Mouse (Mus musculus) CH12.LX (cell line): ENCODE data around the gene Bicc1. TPM values are rescaled to one million over a fixed set of nuclear protein-coding genes. Genes with fewer than 3 reads are reported as not detected.

Experiments used
- DNase-seq: peaks from one replicate; pipeline ENCODE4 v3.0.0-alpha.2; 2013; ENCODE audit errors: extremely low read depth
- H3K27ac ChIP-seq: 2 replicates; pipeline ENCODE4 v1.5.1; 2012; ENCODE audit warnings: low read depth, mild to moderate bottlenecking, control low read depth, moderate library complexity; ENCODE audit not compliant: insufficient read depth
- H3K27me3 ChIP-seq: replicated peaks from 2 replicates; pipeline ENCODE3; 2012; ENCODE audit warnings: inconsistent platforms
- H3K36me3 ChIP-seq, 2 experiments: replicated peaks in 1 of 2; 2 replicates each; pipeline versions ENCODE3 to v1.6.1; 2012; ENCODE audit warnings: inconsistent platforms in 1 of 2, low read length in 1 of 2, mild to moderate bottlenecking in 1 of 2, mixed read lengths in 1 of 2, moderate library complexity in 1 of 2; ENCODE audit not compliant: control insufficient read depth in 1 of 2, insufficient read depth in 1 of 2
- H3K4me1 ChIP-seq, 2 experiments: 2 replicates each; pipeline ENCODE4 v1.6.1; 2012; ENCODE audit warnings: inconsistent platforms in 1 of 2, moderate library complexity in 1 of 2; ENCODE audit not compliant: insufficient read depth in 2 of 2, control insufficient read depth in 1 of 2
- H3K4me2 ChIP-seq: 2 replicates; pipeline ENCODE4 v1.6.1; 2012; ENCODE audit warnings: low read depth, mild to moderate bottlenecking, control low read depth; ENCODE audit not compliant: poor library complexity, insufficient read depth, severe bottlenecking
- H3K4me3 ChIP-seq, 3 experiments: fragments of 150-350 bp in 1 of 3; sonication (generic) in 1 of 3; replicated peaks in 1 of 3; 2 replicates each; pipeline versions ENCODE3 to v1.5.1; 2011 to 2012; ENCODE audit warnings: low read depth in 2 of 3, low read length in 2 of 3, mild to moderate bottlenecking in 2 of 3, moderate library complexity in 2 of 3, control low read depth in 1 of 3, improper control_type of control experiment in 1 of 3, inconsistent platforms in 1 of 3, mixed read lengths in 1 of 3; ENCODE audit not compliant: poor library complexity in 1 of 3
- H3K79me2 ChIP-seq: replicated peaks from 2 replicates; pipeline ENCODE4 v1.6.1; 2012; ENCODE audit warnings: mild to moderate bottlenecking, moderate library complexity; ENCODE audit not compliant: control insufficient read depth, poor library complexity, insufficient read depth, severe bottlenecking; ENCODE audit errors: extremely low read depth
- H3K9ac ChIP-seq: 2 replicates; pipeline ENCODE4 v1.6.1; 2012; ENCODE audit warnings: low read depth, mild to moderate bottlenecking, control low read depth, moderate library complexity; ENCODE audit not compliant: insufficient read depth
- H3K9me3 ChIP-seq: replicated peaks from 2 replicates; pipeline ENCODE3; 2012; ENCODE audit warnings: low read length, inconsistent platforms, mixed read lengths
- BHLHE40 ChIP-seq: IDR thresholded peaks from 2 replicates; pipeline ENCODE4 v1.6.1; 2011; ENCODE audit warnings: mild to moderate bottlenecking, low read depth, low read length, improper control_type of control experiment
- CHD1 ChIP-seq: IDR thresholded peaks from 2 replicates; pipeline ENCODE4 v1.6.1; 2012; ENCODE audit warnings: low read depth, low read length, improper control_type of control experiment, inconsistent platforms
- CHD2 ChIP-seq: IDR thresholded peaks from 2 replicates; pipeline ENCODE4 v1.6.1; 2011; ENCODE audit warnings: low read length, improper control_type of control experiment
- CTCF ChIP-seq, 2 experiments: IDR thresholded peaks in 1 of 2; conservative IDR thresholded peaks in 1 of 2; 2 replicates each; pipeline ENCODE4 v1.5.1; 2011 to 2012; ENCODE audit warnings: low read depth in 2 of 2, low read length in 2 of 2, improper control_type of control experiment in 1 of 2, inconsistent platforms in 1 of 2, mild to moderate bottlenecking in 1 of 2, moderate library complexity in 1 of 2
- E2F4 ChIP-seq: IDR thresholded peaks from 2 replicates; pipeline ENCODE4 v1.6.1; 2011; ENCODE audit warnings: low read depth, low read length, improper control_type of control experiment; ENCODE audit not compliant: insufficient replicate concordance
- ELF1 ChIP-seq: IDR thresholded peaks from 2 replicates; pipeline ENCODE4 v1.6.1; 2014; ENCODE audit warnings: low read depth, mild to moderate bottlenecking, inconsistent platforms, low read length, improper control_type of control experiment
- EP300 ChIP-seq: IDR thresholded peaks from 2 replicates; pipeline ENCODE4 v1.6.1; 2011; ENCODE audit warnings: low read length, improper control_type of control experiment
- JUND ChIP-seq: conservative IDR thresholded peaks from 2 replicates; pipeline ENCODE4 v1.6.1; 2011; ENCODE audit warnings: low read depth, low read length, improper control_type of control experiment
- KAT2A ChIP-seq: IDR thresholded peaks from 2 replicates; pipeline ENCODE4 v1.6.1; 2012; ENCODE audit warnings: low read length, improper control_type of control experiment, inconsistent platforms; ENCODE audit not compliant: insufficient replicate concordance
- MAFK ChIP-seq: IDR thresholded peaks from 2 replicates; pipeline ENCODE4 v1.6.1; 2011; ENCODE audit warnings: low read length, improper control_type of control experiment; ENCODE audit not compliant: insufficient replicate concordance
- MXI1 ChIP-seq: IDR thresholded peaks from 2 replicates; pipeline ENCODE4 v1.6.1; 2011; ENCODE audit warnings: mild to moderate bottlenecking, low read depth, low read length, improper control_type of control experiment
- NELFE ChIP-seq: IDR thresholded peaks from 2 replicates; pipeline ENCODE4 v1.6.1; 2011; ENCODE audit warnings: low read depth, low read length, improper control_type of control experiment
- PAX5 ChIP-seq: IDR thresholded peaks from 2 replicates; pipeline ENCODE4 v1.6.1; 2012; ENCODE audit warnings: low read length, inconsistent platforms, mixed read lengths
- SMC3 ChIP-seq: IDR thresholded peaks from 2 replicates; pipeline ENCODE4 v1.6.1; 2011; ENCODE audit warnings: low read depth, low read length, improper control_type of control experiment
- TBP ChIP-seq: conservative IDR thresholded peaks from 2 replicates; pipeline ENCODE4 v1.6.1; 2011; ENCODE audit warnings: low read depth, low read length, improper control_type of control experiment
- dilution Hi-C: fragments of 300-500 bp; cut with MboI; formaldehyde crosslinking; loops from 2 replicates; pipeline ENCODE4 v1.14.3; 2020; ENCODE audit warnings: low sequenced_read_pairs; ENCODE audit not compliant: extremely low pct_unique_long_range_greater_than_20kb, extremely low pct_ligation_motif_present
- in situ Hi-C: fragments of 300-500 bp; cut with MboI; formaldehyde crosslinking; loops from 3 replicates; pipeline ENCODE4 v1.14.3; 2019; ENCODE audit warnings: low sequenced_read_pairs, low pct_ligation_motif_present, low pct_unique_long_range_greater_than_20kb, mixed read lengths
- polyA plus RNA-seq: library from polyadenylated mRNA; unstranded; fragments of >175 nt; gene quantifications from 2 replicates; pipeline ENCODE4 v1.2.1, GENCODE M21; 2012; ENCODE audit warnings: low read depth; ENCODE audit not compliant: insufficient read length
- total RNA-seq, 2 experiments: library from RNA; depleted of rRNA; stranded (reverse); fragments of 300-350 nt in 1 of 2; fragments of >200 nt in 1 of 2; gene quantifications; 2 replicates each; pipeline ENCODE4 v1.2.3; 2012 to 2014

The Bicc1 gene
- total and polyA plus RNA-seq, 3 experiments, result not detected

GRCm38 (mm10) chr10:71049294-71049693 is 110.2 kb downstream of the Bicc1 start:
- in situ Hi-C loops (no loop called here), dilution Hi-C loops (no loop called here)
- H3K27ac ChIP-seq, result no peak overlapping the region
- H3K4me3 ChIP-seq, result no peak overlapping the region
- DNase-seq, result no peak
- H3K79me2 ChIP-seq, result no peaks in the 10 kb centered on the region
- H3K4me2 ChIP-seq, result no peak overlapping the region
- H3K9ac ChIP-seq, result no peak overlapping the region
- TF ChIP-seq CHD1, result no peak
- no peak for TF ChIP-seq PAX5
- TF ChIP-seq CHD2, result no peak
- no peaks in the 10 kb centered on the region for H3K36me3 ChIP-seq
- H3K27me3 ChIP-seq, result no peaks in the 10 kb centered on the region
- H3K4me1 ChIP-seq, result no peaks in the 10 kb centered on the region
- peaks cover 11% of the 10 kb centered on the region for H3K9me3 ChIP-seq

GRCm38 (mm10) chr10:71044410-71044809 is 115.1 kb downstream of the Bicc1 start:
- Histone ChIP-seq H3K36me3 (no peaks in the 10 kb centered on the region), H3K27me3 (no peaks in the 10 kb centered on the region), H3K9ac (no peak overlapping the region), H3K9me3 (peaks cover 8% of the 10 kb centered on the region), H3K4me2 (no peak overlapping the region), H3K4me3 (no peak overlapping the region), H3K27ac (no peak overlapping the region), H3K4me1 (no peaks in the 10 kb centered on the region), H3K79me2 (no peaks in the 10 kb centered on the region)
- dilution Hi-C loops (no loop called here), in situ Hi-C loops (no loop called here)
- DNase-seq, result no peak
- TF ChIP-seq ELF1 (no peak), NELFE (no peak), BHLHE40 (no peak), EP300 (no peak), PAX5 (no peak), KAT2A (no peak), TBP (no peak), JUND (no peak)

GRCm38 (mm10) chr10:71041874-71042273 is 117.6 kb downstream of the Bicc1 start:
- TF ChIP-seq E2F4 (no peak), MAFK (no peak), MXI1 (no peak), SMC3 (no peak), CTCF (conservative IDR thresholded peaks at IDR 0.05 in 1 of 2, IDR thresholded peaks at IDR 0.05 in 1 of 2; ENCODE audit: low read depth in 2 of 2, low read length in 2 of 2) (no peak)
- DNase-seq, result no peak
- in situ Hi-C loops, result no loop called here
- no peak overlapping the region for H3K4me2 ChIP-seq
- no peaks in the 10 kb centered on the region for H3K79me2 ChIP-seq
- no peak overlapping the region for H3K27ac ChIP-seq
- no peak overlapping the region for H3K9ac ChIP-seq
- H3K4me1 ChIP-seq, result no peaks in the 10 kb centered on the region
- dilution Hi-C loops, result no loop called here
- H3K4me3 ChIP-seq, result no peak overlapping the region
- H3K9me3 ChIP-seq, result peaks cover 6% of the 10 kb centered on the region
- H3K27me3 ChIP-seq, result no peaks in the 10 kb centered on the region
- H3K36me3 ChIP-seq, result no peaks in the 10 kb centered on the region
